Mouse (Mus musculus) cerebral cortex, adult 2 months (tissue): ENCODE results near the gene Vtcn1.

Source experiments
- WGBS: fragments of 180-500 bp; shearing (Covaris S2); methylation state at CpG from one replicate; pipeline ENCODE4 v1.1.7; 2018; 5-methylcytosine and 5-hydroxymethylcytosine counted together

Gene Vtcn1

GRCm38 (mm10) chr3:100825225-100825965 is at the start of gene Vtcn1:
Gene Vtcn1 (plus strand): TSS chr3:100825459.
- 61% methylated on average over 6 of the region's 6 CpGs for WGBS

- 75% methylated on average over 6 of the region's 6 CpGs for WGBS
Observed at GRCm38 (mm10) chr3:100776967-100777366, 48.3 kb upstream of the Vtcn1 start.

GRCm38 (mm10) chr3:100777568-100777967 is 47.7 kb upstream of the Vtcn1 start:
- WGBS, result 70% methylated on average over 4 of the region's 4 CpGs

DNA sequence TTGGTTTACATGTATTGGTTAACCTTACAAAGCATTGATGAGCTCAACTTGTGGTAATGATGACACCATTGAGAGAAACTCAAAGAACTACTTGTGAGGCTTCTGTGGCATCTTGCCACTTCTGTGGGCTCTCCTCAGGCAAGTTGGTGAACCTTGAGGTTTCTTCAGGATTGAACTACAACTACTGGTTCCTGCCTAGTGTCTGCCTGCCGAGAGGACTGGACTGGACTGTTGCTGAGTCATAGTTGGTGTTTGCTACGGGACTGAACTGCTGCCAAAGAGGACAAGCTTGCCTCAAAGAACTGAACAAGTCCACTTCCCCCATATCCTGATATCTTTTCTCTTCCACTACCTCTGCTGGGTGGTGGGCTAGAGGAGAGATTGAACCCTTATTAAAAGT is 39.2 kb upstream of the Vtcn1 start:
- WGBS, result 33% methylated on average over 2 of the region's 2 CpGs

GRCm38 (mm10) chr3:100791670-100792069 is 33.6 kb upstream of the Vtcn1 start:
- WGBS, result 91% methylated on average over 3 of the region's 3 CpGs

- 89% methylated on average over 2 of the region's 2 CpGs for WGBS
Observed at GRCm38 (mm10) chr3:100793345-100793744, 31.9 kb upstream of the Vtcn1 start.

GRCm38 (mm10) chr3:100796571-100796970 is 28.7 kb upstream of the Vtcn1 start:
- 37% methylated on average over 4 of the region's 4 CpGs for WGBS

DNA sequence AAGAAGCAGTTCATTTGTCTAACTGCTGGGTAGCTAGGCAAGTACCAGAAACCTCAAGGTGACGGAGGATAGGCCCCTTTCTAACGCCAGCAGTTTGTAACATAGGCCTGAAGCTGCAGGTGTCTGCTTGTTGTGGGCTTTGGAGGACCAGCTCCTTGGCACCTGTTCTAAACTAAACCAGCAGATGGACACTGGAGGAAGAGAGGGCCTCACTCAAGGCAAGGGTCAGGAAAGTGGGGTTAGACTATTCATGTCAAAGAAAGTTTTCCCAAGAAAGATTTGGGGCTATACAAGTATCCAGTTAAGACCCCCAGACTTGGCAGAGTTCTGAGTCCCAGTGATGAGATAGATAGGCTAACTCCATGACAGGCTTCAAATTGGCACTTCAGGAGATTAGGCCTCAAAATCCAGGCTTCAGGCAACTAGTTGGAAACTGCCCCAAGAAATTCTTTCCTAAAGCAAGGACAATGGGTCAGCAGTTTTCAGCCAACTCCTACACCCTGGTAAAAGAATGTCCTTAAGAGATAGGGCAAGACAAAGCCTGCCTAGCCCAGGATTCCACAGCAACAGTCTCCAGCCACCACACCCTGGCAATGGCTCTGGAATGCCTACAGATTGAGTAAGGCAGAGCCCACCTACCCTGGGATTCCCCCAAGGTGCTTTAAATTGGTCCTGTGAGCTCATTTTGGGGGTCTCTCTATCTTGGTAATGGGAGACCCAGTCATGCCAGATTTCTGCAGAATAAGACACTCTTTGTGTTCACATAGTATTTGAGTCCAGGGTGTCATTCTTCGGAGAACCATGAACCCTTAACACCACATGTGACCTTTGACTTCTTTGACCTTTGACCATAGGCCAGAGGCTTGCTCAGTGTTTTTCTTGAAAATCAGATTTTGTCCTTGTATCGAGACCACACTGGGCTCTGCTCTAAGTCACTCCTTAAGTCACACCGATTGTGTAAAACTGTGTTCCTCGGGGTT is 27.8 kb upstream of the Vtcn1 start:
- 91% methylated on average over 6 of the region's 6 CpGs for WGBS

DNA sequence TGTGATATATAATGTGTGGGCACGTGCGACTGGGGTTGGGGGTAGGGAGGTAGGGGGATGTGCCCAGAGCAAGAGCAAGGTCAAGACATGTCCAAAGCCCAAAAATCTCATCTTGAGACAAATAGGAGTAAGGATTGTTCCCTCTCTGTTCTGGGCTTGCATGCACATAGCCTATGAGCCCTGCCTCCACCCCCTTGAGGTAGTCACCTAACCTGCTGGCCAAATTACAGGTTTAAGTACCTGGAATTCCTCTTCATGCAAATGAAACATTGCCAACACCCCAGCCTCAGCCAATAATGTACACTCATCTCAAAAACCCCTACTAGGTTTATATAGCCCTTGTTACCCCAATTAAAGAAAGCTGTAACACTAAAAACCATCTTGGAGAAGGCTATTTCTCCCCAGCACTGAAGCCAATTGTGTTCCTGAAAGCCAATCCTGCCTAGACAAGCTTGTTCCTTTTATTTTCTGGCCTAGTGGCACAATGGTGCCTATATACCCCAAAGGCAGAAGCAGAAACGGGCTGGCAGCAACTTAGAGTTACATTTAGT is 26.3 kb upstream of the Vtcn1 start:
- 93% methylated on average over 3 of the region's 3 CpGs for WGBS

DNA sequence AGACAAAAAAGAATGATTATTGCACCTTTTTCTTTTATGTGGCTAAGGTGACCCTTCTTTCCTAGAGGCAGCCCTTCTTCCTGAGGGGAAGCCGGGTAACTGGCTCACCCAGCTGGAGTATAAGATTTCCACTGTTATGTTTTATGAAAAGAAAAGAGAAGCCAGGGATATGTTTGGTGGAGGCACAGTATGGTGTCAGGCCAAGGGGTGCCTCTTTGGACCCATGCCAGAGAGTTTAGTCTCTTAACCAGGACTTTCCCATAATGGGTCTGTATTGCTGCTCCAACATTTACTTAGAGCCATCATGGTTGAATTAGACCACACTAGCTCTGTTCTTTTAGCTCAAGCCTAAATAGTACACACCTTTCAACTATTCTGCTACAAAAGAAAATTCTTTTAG is 20.3 kb upstream of the Vtcn1 start:
- WGBS, result 65% methylated on average over 1 of the region's 1 CpGs

DNA sequence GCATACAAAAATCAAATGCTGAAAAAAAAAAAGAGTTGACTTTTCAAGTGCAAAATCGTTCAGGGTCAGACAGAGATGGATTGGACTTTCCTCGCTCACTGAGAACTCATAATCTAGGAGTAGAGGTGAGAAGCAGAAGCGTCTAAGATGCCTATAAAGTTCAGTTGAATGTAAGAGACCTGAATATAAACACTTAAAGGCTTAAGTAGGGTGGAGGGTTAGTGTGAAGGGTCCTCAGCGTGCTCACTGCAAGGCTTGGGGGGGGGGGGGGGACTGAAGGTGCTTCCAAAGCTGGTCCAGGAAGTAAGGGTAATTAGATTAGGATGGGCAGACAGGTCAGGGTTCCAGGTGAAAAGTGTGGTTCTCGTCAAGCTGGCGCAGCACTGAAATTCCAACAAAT is 19.3 kb upstream of the Vtcn1 start:
- WGBS, result 82% methylated on average over 6 of the region's 6 CpGs

DNA sequence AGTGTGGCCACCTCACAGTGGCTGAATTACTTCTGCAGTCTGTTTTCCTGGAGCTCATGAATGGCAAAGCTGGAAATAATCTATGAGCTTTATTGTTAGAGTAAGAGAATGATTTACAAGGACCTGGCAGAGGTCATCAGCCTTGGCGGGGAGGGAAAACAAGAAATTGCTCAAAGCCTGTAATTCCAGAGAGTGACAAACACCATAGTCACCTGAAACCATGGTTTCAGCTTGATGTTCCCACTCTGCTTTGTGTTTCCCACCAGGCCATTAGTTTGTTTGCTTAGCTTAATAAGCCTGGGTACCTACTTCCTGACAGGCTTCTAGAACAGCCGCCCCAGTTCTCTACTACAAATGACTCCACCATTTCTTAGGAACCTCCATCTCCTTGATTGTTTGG is 14.8 kb upstream of the Vtcn1 start:
- 82% methylated on average over 2 of the region's 2 CpGs for WGBS

DNA sequence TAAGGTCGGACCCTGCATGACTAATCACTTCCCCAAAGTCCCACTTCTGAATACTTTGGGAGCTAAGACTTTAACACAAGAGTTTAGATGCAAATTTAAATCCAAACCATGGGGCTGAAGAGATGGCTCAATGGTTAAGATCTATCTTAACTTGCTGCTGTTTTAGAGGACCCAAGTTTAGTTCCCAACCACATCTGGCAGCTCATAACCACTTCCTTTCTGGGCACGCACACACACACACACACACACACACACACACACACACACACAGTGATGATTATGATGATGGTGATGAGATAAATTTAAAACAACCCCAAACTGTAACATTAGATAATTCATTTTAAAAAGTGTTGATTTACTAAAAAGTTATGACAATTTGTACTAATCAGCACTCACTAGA is 13.4 kb upstream of the Vtcn1 start:
- WGBS, result 79% methylated on average over 2 of the region's 2 CpGs

GRCm38 (mm10) chr3:100815490-100815889 is 9.8 kb upstream of the Vtcn1 start:
- WGBS, result 81% methylated on average over 1 of the region's 1 CpGs

DNA sequence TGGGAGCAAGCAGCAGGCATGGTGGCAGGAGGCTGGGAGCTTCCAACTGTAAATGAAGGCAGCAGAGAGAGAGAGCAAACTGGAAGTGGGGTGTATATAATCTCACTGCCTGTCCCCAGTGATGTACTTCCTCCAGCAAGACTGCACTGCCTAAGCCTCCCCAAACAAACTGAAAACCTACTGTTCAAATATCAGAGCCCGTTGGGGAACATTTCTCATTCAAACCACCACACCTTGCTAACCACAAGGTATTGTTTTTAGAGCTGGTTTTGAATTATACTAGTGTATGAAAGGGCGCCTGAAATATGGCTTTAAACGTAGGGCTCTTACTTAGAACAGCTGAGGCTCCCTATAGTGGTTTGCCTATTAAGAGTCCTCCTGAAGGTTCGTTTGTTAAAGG is 6.5 kb upstream of the Vtcn1 start:
- WGBS, result 86% methylated on average over 4 of the region's 4 CpGs

DNA sequence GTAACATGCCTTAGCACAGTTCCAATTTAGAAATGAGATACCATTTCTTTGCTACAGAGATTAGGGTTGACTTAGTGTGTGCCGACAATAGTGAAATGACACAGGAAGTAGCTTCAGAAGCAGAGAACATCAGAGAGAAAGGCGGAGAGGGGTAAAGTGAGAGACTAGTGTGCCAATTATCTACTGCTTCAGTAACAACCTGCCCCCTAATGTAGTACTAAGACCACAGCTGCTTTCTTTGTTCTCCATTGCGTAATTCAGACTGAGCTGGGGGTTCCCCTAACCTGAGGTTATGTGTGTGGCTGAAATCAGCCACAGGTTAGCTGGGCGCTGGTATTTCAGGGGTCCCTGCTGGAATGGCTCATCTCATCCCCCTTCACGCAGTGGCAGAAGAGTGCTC is 5.7 kb upstream of the Vtcn1 start:
- 92% methylated on average over 5 of the region's 5 CpGs for WGBS

GRCm38 (mm10) chr3:100820852-100821251 is 4.4 kb upstream of the Vtcn1 start:
- WGBS, result 71% methylated on average over 2 of the region's 2 CpGs

- WGBS, result 66% methylated on average over 2 of the region's 2 CpGs
Observed at GRCm38 (mm10) chr3:100821276-100821675, 4.0 kb upstream of the Vtcn1 start.

DNA sequence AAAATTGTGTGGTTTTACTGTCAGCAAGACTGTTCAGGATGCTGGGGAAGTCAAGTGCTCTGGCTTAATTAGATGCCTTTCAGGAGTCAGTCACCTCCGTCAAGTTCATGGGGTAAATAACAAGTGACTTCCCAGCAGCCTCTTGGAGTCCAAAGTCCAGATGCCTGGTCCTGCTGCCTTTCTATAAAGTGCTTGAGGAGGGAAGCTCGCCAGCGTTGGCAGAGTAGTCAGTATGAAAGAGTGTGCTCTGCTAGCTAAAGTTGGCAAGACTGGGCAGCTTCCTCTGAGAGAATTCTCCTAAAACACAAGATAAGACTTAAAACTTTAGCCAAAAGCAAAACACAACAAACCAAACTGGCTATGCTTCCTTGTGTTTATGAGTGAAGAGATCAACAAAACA is 18.5 kb downstream of the Vtcn1 start:
- whole genome bisulfite sequencing, result 28% methylated on average over 3 of the region's 3 CpGs

DNA sequence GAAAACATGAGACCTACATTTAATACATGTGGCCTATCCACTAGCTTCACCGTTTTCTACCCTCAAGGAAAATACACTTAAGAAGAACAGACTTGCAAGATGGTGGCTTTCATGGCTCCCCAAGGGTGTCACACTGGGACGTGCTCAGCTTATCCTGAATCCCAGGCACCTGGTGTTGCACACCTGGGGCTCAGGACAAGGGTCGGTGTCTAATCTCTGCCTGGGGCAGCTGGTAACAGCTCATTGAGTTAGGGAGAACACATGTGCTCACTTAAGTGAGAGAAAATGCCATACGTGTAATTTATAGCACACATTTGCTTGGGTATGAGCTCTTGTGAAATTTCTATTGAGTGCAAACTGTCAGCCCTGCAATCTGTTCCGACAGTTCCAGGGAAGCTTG is 19.1 kb downstream of the Vtcn1 start:
- WGBS, result 67% methylated on average over 5 of the region's 5 CpGs

GRCm38 (mm10) chr3:100848348-100848747 is 23.1 kb downstream of the Vtcn1 start:
- 78% methylated on average over 7 of the region's 7 CpGs for whole genome bisulfite sequencing

DNA sequence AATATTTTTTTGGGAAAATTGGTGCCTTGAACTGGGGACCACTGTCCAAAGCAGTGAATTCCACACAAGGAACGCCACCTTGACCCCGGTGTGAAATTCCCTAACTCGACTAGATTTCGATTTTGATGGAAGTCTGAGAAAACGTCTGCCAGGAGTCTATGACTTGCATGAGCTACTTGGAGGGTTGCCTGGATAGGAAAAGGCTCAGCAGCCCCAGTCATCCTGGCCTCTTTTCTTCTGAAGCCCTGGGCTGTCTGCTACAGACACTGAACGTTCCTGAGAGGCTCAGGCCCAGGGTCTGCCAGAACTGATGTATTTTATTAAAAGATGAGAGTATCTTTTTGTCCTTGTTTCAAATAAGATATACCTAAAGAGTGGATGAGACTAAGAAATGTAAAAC is 25.2 kb downstream of the Vtcn1 start:
- whole genome bisulfite sequencing, result 45% methylated on average over 6 of the region's 6 CpGs
